Mouse (Mus musculus) layer of hippocampus, adult 8-10 months (tissue): ENCODE results near the gene Cdk4. TPM values are rescaled to one million over a fixed set of nuclear protein-coding genes. Genes with fewer than 3 reads are reported as not detected.

Source experiments
- DNase-seq, 2 experiments: peaks; one replicate each; pipeline ENCODE4 v3.0.0; 2022; ENCODE audit warnings: low spot score in 2 of 2
- total RNA-seq, 4 experiments: library from RNA; stranded (reverse); gene quantifications; 2 replicates each; pipeline ENCODE4 v1.2.4; 2022

Gene Cdk4
- total RNA-seq, result 10 to 100 TPM; 84.1 to 95.2 (median 91.1) TPM

- DNase-seq, result peak; percentile 98
These were observed at the start of gene Cdk4 for GRCm38 (mm10) chr10:127063239-127063872. Cdk4 (plus strand) TSS chr10:127063534.

GRCm38 (mm10) chr10:127016488-127016887, 46.8 kb upstream of the Cdk4 start:
- no peak for DNase-seq

GRCm38 (mm10) chr10:127017071-127017470, 46.3 kb upstream of the Cdk4 start:
- DNase-seq, result no peak

- DNase-seq, result no peak
These were observed 44.9 kb upstream of the Cdk4 start for GRCm38 (mm10) chr10:127018422-127018821.

GRCm38 (mm10) chr10:127030336-127031296, 32.7 kb upstream of the Cdk4 start, which contains the start of gene Tsfm:
Tsfm (minus strand) TSS chr10:127030840.
- DNase-seq, result peak; percentile 72 to 90

- no peak for DNase-seq
These were observed 30.0 kb upstream of the Cdk4 start for GRCm38 (mm10) chr10:127033301-127033741.

- DNase-seq, result no peak
These were observed 27.1 kb upstream of the Cdk4 start for GRCm38 (mm10) chr10:127036273-127036672.

- no peak for DNase-seq
These were observed 25.7 kb upstream of the Cdk4 start for GRCm38 (mm10) chr10:127037641-127038040.

- DNase-seq, result no peak
These were observed 22.6 kb upstream of the Cdk4 start for GRCm38 (mm10) chr10:127040569-127041214.

GRCm38 (mm10) chr10:127041274-127041766, 22.0 kb upstream of the Cdk4 start, which contains the start of the genes Mettl1 and Eef1akmt3:
Mettl1 (plus strand) TSS chr10:127041414.
Eef1akmt3 (minus strand) TSS chr10:127041513.
- DNase-seq, result no peak

GRCm38 (mm10) chr10:127041774-127042338, 21.5 kb upstream of the Cdk4 start:
- DNase-seq, result peak; percentile 79 to 91

- no peak for DNase-seq
These were observed 20.7 kb upstream of the Cdk4 start for GRCm38 (mm10) chr10:127042468-127043115.

- no peak for DNase-seq
These were observed 20.1 kb upstream of the Cdk4 start for GRCm38 (mm10) chr10:127043187-127043586.

GRCm38 (mm10) chr10:127047954-127048353, 15.4 kb upstream of the Cdk4 start, which contains the start of gene Cyp27b1:
Cyp27b1 (plus strand) TSS chr10:127048250.
- no peak for DNase-seq

- DNase-seq, result no peak
These were observed 14.5 kb upstream of the Cdk4 start for GRCm38 (mm10) chr10:127048608-127049394.

GRCm38 (mm10) chr10:127049395-127050118, 13.8 kb upstream of the Cdk4 start:
- no peak for DNase-seq

GRCm38 (mm10) chr10:127050119-127050474, 13.2 kb upstream of the Cdk4 start:
- no peak for DNase-seq

- no peak for DNase-seq
These were observed 8.7 kb upstream of the Cdk4 start for GRCm38 (mm10) chr10:127054646-127055045.

- DNase-seq, result no peak
These were observed 7.9 kb upstream of the Cdk4 start for GRCm38 (mm10) chr10:127055406-127055805.
